Mouse (Mus musculus) naive thymus-derived CD4-positive, alpha-beta T cell, adult 5 months (primary cell): ENCODE results near the gene Cldnd1. TPM values are rescaled to one million over a fixed set of nuclear protein-coding genes. Genes with fewer than 3 reads are reported as not detected.

Experiments used
- polyA plus RNA-seq: library from polyadenylated mRNA; unstranded; fragments of 100-300 nt; shearing (Covaris generic); gene quantifications from one replicate; pipeline ENCODE4 v1.2.1, GENCODE M21; 2017

Gene Cldnd1
- 72.7 TPM for polyA plus RNA-seq

DNA sequence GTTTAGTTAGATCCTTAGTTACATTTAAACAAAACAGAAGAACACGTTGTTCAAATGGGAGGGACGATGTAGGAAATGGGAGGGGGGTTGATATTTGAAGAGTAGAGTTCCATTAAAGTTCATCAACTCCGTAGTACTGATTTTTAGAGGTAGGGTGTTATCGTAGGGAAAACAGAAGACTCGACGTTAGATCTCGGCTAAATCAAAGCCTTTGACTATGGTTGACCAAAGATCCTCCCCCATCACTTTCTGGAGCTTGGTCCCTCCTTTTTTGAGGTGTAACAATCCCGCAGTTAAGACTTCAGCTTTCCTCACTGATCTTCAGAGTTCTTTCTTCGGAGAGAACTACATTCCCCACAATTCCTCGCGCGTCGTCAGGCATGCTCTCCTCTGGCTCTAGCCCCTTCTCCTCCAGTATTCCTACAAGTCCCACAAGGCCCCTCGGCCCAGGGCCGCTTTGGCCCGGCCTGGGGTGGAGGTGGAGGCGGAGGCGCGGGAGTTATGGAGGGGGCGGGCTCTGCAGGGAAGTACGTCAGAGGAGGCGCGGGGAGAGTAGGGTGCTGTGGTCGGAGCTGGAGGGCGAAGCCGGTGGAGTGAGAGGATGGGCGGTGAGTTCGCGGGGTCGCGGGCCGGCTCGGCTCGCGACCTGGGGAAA, at the start of gene Cldnd1:
Gene Cldnd1 (plus strand): TSS at position 434 of the 655 bp plus-strand sequence.

DNA sequence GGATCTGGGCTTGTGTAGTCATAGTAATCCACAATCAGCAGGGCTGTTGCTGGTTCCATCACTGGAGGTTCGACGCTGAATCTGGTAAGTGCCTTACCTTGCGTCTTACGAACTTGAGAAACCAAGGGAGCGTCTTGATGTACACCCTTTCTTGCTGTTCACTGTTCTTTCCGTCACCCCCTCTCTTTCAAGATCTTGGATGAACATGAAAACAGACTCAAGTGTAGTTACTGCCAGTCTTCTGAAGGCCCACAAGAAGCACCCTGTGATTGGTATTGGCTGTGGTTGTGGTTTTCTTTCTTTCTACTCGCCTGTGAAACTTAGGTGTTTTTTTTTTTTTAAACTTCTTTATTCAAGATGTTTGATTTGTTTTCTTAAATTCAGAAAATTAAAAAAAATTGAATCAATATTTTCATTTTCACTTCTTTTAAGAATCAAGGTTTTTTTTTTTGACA, 9.0 kb upstream of the Cldnd1 start, which contains the start of gene Gpr15:
Gene Gpr15 (minus strand): TSS at position 405 of the 455 bp plus-strand sequence.

DNA sequence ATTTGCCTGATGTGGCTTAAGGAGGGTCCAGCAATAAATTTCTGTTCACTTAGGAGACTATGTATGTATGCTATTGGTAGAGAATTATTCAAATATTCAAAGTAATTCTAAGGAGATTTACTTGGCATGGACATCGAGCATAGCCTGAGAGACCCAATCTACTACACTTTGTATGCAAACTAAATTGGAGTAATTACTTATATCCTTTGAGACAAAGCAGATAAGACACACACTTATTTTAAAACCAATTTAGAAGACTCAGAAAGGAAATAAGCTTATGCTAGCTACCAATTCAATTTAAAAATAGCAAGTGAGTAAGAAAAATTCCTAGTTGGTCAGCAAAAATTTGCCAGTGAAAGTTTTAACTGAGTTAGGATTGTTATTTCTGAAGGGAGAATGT, 35.4 kb downstream of the Cldnd1 start, which contains the start of gene Olfr172:
Gene Olfr172 (minus strand): TSS at position 101 of the 400 bp plus-strand sequence.

Other genes starting within 250 kb of the Cldnd1 start
- 31.8 TPM for gene St3gal6, start 203.7 kb upstream of the Cldnd1 start, polyA plus RNA-seq
- gene Gm813, start 110.9 kb upstream of the Cldnd1 start, polyA plus RNA-seq: not detected
- not detected for gene E330017A01Rik, start 89.2 kb upstream of the Cldnd1 start, polyA plus RNA-seq
- gene Cpox, start 57.6 kb upstream of the Cldnd1 start, polyA plus RNA-seq: 14.5 TPM
- gene Gpr15, start 8.8 kb upstream of the Cldnd1 start, polyA plus RNA-seq: not detected
- not detected for gene Olfr172, start 35.3 kb downstream of the Cldnd1 start, polyA plus RNA-seq
- 0.29 TPM for gene Olfr173, start 72.4 kb downstream of the Cldnd1 start, polyA plus RNA-seq
- gene Olfr175-ps1, start 98.9 kb downstream of the Cldnd1 start, polyA plus RNA-seq: not detected
- gene Olfr177, start 146.9 kb downstream of the Cldnd1 start, polyA plus RNA-seq: not detected
- not detected for gene Olfr178, start 164.2 kb downstream of the Cldnd1 start, polyA plus RNA-seq
- not detected for gene Olfr181, start 200.8 kb downstream of the Cldnd1 start, polyA plus RNA-seq
- gene Olfr180, start 201.5 kb downstream of the Cldnd1 start, polyA plus RNA-seq: not detected